Mouse (Mus musculus): ENCODE data around the gene Ttc39d.
"Not testable (repeated sequence)": the region's sequence is repeated elsewhere in the genome, so short reads cannot be mapped to it uniquely, and the experiment has no call there.

- not testable (repeated sequence) for TF ChIP-seq CTCF (IDR thresholded peaks at IDR 0.05; ENCODE audit: control insufficient read depth, insufficient read depth, insufficient replicate concordance, low read depth, low read length); POLR2A (IDR thresholded peaks at IDR 0.05; ENCODE audit: control insufficient read depth, low read depth, low read length)
Observed at GRCm38 (mm10) chr17:80178846-80179245, 28.4 kb upstream of the Ttc39d start.

Data from testis, adult 2 months (tissue).